ENCODE assay signal across 25 mouse cellular contexts in the genomic region with DNA sequence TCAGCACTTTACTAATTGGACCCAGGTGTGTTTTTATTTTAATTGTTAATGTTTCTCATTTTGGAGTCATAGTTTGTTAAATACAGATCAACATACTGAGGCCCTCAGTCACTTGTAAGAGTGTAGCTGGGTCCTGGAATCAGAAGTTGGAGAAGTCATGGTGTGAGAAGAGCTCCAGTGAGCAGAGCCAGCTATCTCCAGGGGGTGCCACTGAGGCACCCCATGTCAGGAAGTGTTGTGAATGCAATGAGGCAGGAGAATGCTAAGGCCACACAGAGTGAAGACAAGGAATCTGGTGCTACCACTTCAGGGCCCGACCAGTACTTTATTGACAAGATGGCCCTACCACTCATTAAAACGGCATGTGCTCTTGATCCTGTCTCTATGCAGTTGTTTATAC. TPM values are rescaled to one million over a fixed set of nuclear protein-coding genes. Genes with fewer than 3 reads are reported as not detected.
"Had no signal": no experiment of that assay in that cellular context is flagged by ENCODE, and none has a peak within 500 bp of the region (broad histone marks: within the 10 kb centered on the region; RNA-seq: fewer than 3 reads in every experiment).

No protein-coding gene starts in this region.

- H3K36me3 ChIP-seq: heart, embryonic 12.5 days; hindbrain, embryonic 13.5 days; hindbrain, embryonic 15.5 days; kidney, embryonic 15.5 days; limb, embryonic 13.5 days; limb, embryonic 15.5 days; liver, embryonic 13.5 days; liver, embryonic 15.5 days had no signal

- H3K9me3 ChIP-seq: heart, embryonic 12.5 days; hindbrain, embryonic 13.5 days; hindbrain, embryonic 15.5 days; kidney, embryonic 15.5 days; limb, embryonic 13.5 days; limb, embryonic 15.5 days; liver, embryonic 13.5 days; liver, embryonic 15.5 days had no signal

- H3K27ac ChIP-seq: hindbrain, embryonic 13.5 days; hindbrain, embryonic 15.5 days; hindbrain, postnatal 0 days; kidney, embryonic 15.5 days; kidney, postnatal 0 days; limb, embryonic 13.5 days; limb, embryonic 15.5 days; liver, embryonic 13.5 days; liver, embryonic 15.5 days had no signal

- H3K4me1 ChIP-seq: liver, embryonic 15.5 days had no signal

- ATAC-seq: hindbrain, postnatal 0 days; intestine, embryonic 16.5 days; liver, postnatal 0 days had no signal

- H3K4me3 ChIP-seq: heart, embryonic 12.5 days; hindbrain, embryonic 13.5 days; hindbrain, embryonic 15.5 days; kidney, embryonic 15.5 days; limb, embryonic 13.5 days; limb, embryonic 15.5 days; liver, embryonic 13.5 days; liver, embryonic 15.5 days had no signal

- DNase-seq: gastrocnemius, postnatal 14 days; gastrocnemius, postnatal 36 days; heart, adult 18-20 months; heart, postnatal 10 days; heart, postnatal 36 days; kidney, adult 11 months; kidney, adult 2 months; kidney, adult 9 months; kidney, postnatal 14 days; kidney, postnatal 36 days; layer of hippocampus, postnatal 36 days; left cerebral cortex, postnatal 4 days; liver, embryonic 13.5 days; liver, postnatal 0 days had no signal

- H3K9ac ChIP-seq: heart, embryonic 12.5 days; hindbrain, embryonic 13.5 days; hindbrain, embryonic 15.5 days; kidney, embryonic 15.5 days; limb, embryonic 13.5 days; limb, embryonic 15.5 days; liver, embryonic 13.5 days; liver, embryonic 15.5 days; liver, postnatal 0 days had no signal

- H3K4me2 ChIP-seq: heart, embryonic 12.5 days; hindbrain, embryonic 13.5 days; hindbrain, embryonic 15.5 days; kidney, embryonic 15.5 days; limb, embryonic 13.5 days; limb, embryonic 15.5 days; liver, embryonic 13.5 days; liver, embryonic 15.5 days had no signal

RNA-seq across cellular contexts. Expression of gene Bace2, which starts 1.9 kb away (rescaled TPM):
- total RNA-seq: hematopoietic stem cell, adult 5-6 weeks had no signal
